Mouse (Mus musculus): ENCODE data around the gene Ly6f.
"Not testable (repeated sequence)": the region's sequence is repeated elsewhere in the genome, so short reads cannot be mapped to it uniquely, and the experiment has no call there.

Ly6f gene

DNA sequence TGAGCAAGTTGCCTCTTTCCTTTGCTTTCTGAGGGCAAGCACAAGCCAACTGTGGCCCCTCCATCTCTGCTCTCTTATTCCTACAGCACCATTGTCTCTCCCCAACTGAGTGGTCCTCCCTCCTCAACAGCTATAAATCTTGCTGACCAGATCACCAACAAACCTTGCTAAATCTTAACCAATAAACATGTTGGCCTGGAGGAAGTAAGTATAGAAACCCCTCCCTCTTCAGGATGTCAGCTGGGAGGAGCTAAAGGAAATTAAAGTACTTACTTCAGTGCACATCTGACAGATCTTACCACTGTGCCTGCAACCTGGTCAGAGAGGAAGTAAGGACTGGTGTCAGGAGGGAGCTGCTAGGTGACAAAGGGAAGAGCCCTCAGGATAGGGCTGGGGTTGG is at the start of gene Ly6f:
Gene Ly6f (plus strand): TSS at position 301 of the 400 bp plus-strand sequence.
- DNase-seq (ENCODE audit: low spot score in 2 of 2): no peak

DNA sequence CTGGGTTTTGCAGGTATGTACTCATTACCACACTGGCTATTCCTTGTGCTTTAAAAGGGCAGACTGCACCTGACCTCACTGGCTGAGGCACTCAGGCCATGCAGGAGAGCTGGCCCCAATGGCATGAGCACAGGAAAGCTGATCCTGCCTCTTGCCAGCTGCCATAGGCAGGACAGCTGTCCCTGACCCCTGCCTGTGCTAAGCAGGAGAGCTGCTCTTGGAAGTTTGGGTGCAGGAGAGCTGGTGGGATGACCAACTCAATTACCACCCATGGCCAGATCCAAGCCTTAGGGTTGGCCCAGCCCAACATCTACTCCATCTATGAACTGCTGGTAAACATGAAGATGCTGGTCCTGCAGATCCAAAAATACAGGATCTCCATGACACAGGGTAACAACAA is 46.3 kb upstream of the Ly6f start:
- no peak for DNase-seq (ENCODE audit: low spot score in 2 of 2)

GRCm38 (mm10) chr15:75237736-75238288 is 30.4 kb upstream of the Ly6f start:
- DNase-seq (ENCODE audit: low spot score in 2 of 2): no peak

DNA sequence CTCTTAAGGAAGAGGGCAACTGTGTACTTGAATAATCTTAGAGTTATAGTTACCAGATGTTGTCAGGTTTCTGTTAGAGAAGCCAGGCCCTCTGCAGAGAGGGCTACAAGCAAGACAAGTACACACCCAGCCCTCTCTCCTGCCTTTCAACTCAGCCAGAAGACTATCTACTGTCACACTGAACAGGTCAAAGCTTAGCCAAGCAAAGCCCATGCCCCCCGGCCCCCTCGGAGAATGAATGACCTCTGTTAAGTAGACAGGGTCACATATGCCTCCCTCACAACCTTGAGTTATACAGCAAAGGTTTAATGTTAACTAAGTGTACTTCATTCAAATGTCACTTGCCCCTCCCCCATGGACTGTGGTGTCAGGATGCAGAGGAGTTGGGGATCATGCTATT is 27.7 kb upstream of the Ly6f start:
- DNase-seq (ENCODE audit: low spot score in 2 of 2): no peak

- DNase-seq (ENCODE audit: low spot score in 2 of 2): no peak
These were observed 25.2 kb upstream of the Ly6f start for GRCm38 (mm10) chr15:75242756-75243640.

GRCm38 (mm10) chr15:75254671-75255070 is 13.6 kb upstream of the Ly6f start:
- no peak for DNase-seq (ENCODE audit: low spot score in 2 of 2)

DNA sequence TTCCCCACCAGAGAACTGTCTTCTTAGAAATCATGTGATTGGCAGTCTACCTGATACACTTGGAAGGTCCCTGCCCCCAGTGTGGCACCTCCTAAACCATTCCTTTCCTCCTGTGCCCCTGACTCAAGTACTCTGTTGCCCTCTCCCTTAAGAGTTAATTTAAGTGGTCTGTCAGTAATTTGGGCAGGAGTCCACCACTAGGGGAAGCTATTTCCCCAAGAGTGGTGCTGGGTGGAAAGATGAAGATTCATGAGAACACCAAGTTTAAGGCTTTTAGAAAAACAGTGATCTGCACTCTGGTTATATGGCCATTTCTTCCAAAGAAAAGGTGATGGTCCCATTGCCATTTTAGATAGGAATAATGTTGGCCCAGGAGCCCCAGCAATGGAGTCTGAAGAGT is 2.4 kb upstream of the Ly6f start:
- no peak for DNase-seq (ENCODE audit: low spot score in 2 of 2)

- no peak for DNase-seq (ENCODE audit: low spot score in 2 of 2)
These were observed 1.6 kb upstream of the Ly6f start for GRCm38 (mm10) chr15:75266626-75267025.

GRCm38 (mm10) chr15:75268916-75269829 is 952 bp downstream of the Ly6f start:
- no peak for DNase-seq (ENCODE audit: low spot score in 2 of 2)

GRCm38 (mm10) chr15:75270169-75270568 is 1.9 kb downstream of the Ly6f start:
- DNase-seq (ENCODE audit: low spot score in 2 of 2): no peak

- DNase-seq (ENCODE audit: low spot score in 2 of 2): no peak
These were observed 2.6 kb downstream of the Ly6f start for GRCm38 (mm10) chr15:75270691-75271362.

DNA sequence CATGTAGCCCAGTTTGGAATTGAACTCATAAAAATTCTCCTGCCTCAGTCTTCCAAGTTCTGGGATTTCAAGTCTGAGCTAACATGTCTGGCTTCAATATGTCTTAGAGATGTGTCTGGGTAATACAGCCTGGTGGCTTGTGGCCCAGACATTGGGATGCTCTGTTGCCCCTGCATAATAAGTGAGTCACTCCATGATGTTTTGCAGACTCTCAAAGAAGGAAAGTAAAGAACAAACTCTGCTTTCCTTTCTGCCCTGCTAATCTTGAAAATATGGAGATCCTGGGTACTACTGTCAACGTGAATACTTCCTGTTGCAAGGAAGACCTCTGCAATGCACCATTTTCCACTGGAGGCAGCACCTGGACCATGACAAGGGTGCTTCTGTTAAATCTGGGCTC is 3.2 kb downstream of the Ly6f start:
- DNase-seq (ENCODE audit: low spot score in 2 of 2): no peak

DNA sequence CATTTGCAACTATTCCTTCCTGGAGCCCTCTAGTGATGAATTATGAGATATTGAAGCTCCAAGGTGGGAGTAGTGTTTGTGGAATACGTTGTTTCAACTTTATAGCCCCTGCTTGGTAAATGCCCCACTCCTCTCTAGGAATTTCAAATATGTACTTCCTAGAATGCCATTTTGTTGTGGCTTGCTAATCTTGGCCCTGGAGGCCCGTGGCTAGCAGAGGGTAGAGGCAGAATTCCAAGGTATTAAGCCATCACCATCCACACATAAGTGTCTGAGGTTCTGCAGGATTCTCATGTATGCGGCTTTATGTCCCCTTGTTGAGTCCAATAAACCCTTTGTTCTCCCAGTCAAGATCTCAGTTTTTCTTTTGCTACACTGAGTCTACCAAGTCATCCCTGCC is 3.7 kb downstream of the Ly6f start:
- no peak for DNase-seq (ENCODE audit: low spot score in 2 of 2)

DNA sequence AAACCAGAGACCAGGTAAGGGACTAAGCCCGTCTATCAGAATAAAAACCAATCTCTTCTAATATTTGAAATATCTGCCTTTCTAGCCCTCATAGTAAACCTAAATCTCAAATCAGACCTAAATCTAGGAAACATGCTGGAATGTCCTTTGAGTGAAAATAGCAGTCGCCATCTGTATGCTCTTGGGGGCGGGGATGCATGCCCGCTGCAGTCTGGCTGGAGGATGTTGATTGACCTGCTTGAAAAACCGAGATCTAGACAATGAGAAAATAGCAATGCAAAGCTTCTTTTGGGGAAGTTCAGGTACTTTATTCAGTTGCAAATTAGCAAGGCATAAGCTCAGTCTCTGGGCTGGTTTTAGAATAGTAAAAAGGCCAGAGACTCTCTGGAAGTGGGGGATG is 13.8 kb downstream of the Ly6f start:
- DNase-seq (ENCODE audit: low spot score in 2 of 2): not testable (repeated sequence)

GRCm38 (mm10) chr15:75286512-75286911 is 18.3 kb downstream of the Ly6f start:
- not testable (repeated sequence) for DNase-seq (ENCODE audit: low spot score in 2 of 2)

GRCm38 (mm10) chr15:75292377-75292776 is 24.2 kb downstream of the Ly6f start:
- no peak for DNase-seq (ENCODE audit: low spot score in 2 of 2)

- no peak for DNase-seq (ENCODE audit: low spot score in 2 of 2)
These were observed 25.7 kb downstream of the Ly6f start for GRCm38 (mm10) chr15:75293873-75294385.

GRCm38 (mm10) chr15:75306101-75306500 is 37.9 kb downstream of the Ly6f start:
- no peak for DNase-seq (ENCODE audit: low spot score in 2 of 2)

- no peak for DNase-seq (ENCODE audit: low spot score in 2 of 2)
These were observed 41.0 kb downstream of the Ly6f start for GRCm38 (mm10) chr15:75309186-75309585.

DNA sequence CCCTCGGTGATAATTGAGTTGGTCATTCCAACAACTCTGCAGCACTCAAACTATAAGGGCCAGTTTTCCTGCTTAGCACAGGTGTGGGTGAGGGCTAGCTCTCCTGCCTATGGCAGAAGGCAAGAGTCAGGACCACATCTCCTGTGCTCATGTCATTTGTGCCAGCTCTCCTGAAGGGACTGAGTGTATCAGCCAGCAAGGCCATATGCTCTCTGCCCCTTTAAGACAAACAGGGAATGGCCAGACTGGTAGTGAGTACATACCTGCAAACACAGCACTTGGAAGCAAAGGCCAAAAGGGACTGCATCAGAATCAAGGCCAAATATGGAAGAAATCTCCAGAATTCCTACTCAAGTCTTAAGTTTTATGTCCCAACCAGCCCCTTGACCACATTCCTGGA is 41.7 kb downstream of the Ly6f start:
- DNase-seq (ENCODE audit: low spot score in 2 of 2): no peak

GRCm38 (mm10) chr15:75314421-75314820 is 46.2 kb downstream of the Ly6f start:
- DNase-seq (ENCODE audit: low spot score in 2 of 2): no peak

- DNase-seq (ENCODE audit: low spot score in 2 of 2): no peak
These were observed 49.0 kb downstream of the Ly6f start for GRCm38 (mm10) chr15:75317255-75317654.
